Mouse (Mus musculus) heart, embryonic 13.5 days (tissue): ENCODE results near the gene Cyp2w1. TPM values are rescaled to one million over a fixed set of nuclear protein-coding genes. Genes with fewer than 3 reads are reported as not detected.

ENCODE experiments used
- ATAC-seq: fragments of 200-750 bp; cut with Nextera tagmentation; 2 replicates; pipeline ENCODE4 v1.8.0; 2017; ENCODE audit warnings: moderate TSS enrichment; ENCODE audit not compliant: insufficient number of reproducible peaks, low FRiP score, low TSS enrichment; ENCODE audit errors: extremely low read depth
- H3K27ac ChIP-seq: fragments of 300-500 bp; sonication (generic); replicated peaks from 2 replicates; pipeline ENCODE4 v1.5.1; 2015; ENCODE audit warnings: moderate library complexity, mild to moderate bottlenecking, inconsistent platforms
- H3K27me3 ChIP-seq: fragments of 300-500 bp; sonication (generic); replicated peaks from 2 replicates; pipeline ENCODE4 v1.6.1; 2015; ENCODE audit warnings: mild to moderate bottlenecking, inconsistent platforms
- H3K36me3 ChIP-seq: fragments of 300-500 bp; sonication (generic); 2 replicates; pipeline ENCODE4 v1.6.1; 2015; ENCODE audit warnings: mild to moderate bottlenecking, inconsistent platforms
- H3K4me1 ChIP-seq: fragments of 300-500 bp; sonication (generic); 2 replicates; pipeline ENCODE4 v1.6.1; 2015; ENCODE audit warnings: inconsistent platforms
- H3K4me2 ChIP-seq: fragments of 300-500 bp; sonication (generic); 2 replicates; pipeline ENCODE4 v1.6.1; 2015; ENCODE audit warnings: inconsistent platforms, mild to moderate bottlenecking, moderate library complexity
- H3K4me3 ChIP-seq: fragments of 300-500 bp; sonication (generic); 2 replicates; pipeline ENCODE4 v1.5.1; 2015; ENCODE audit warnings: moderate library complexity, mild to moderate bottlenecking, inconsistent platforms
- H3K9ac ChIP-seq: fragments of 300-500 bp; sonication (generic); 2 replicates; pipeline ENCODE4 v1.6.1; 2015; ENCODE audit warnings: inconsistent platforms, mild to moderate bottlenecking, moderate library complexity
- H3K9me3 ChIP-seq: fragments of 300-500 bp; sonication (generic); 2 replicates; pipeline ENCODE4 v1.6.1; 2016; ENCODE audit warnings: inconsistent platforms
- WGBS: fragments of 180-500 bp; shearing (Covaris S2); methylation state at CpG from one replicate; pipeline ENCODE4 v1.1.7; 2015; ENCODE audit warnings: mixed read lengths; 5-methylcytosine and 5-hydroxymethylcytosine counted together
- polyA plus RNA-seq: library from polyadenylated mRNA; unstranded; fragments of >200 nt; fragmentation: Nextera tagmentation; extraction: Ambion mirVana; gene quantifications from 2 replicates; pipeline ENCODE4 v1.2.1, GENCODE M21; 2015

Gene Cyp2w1
- polyA plus RNA-seq: not detected in 2 replicates

DNA sequence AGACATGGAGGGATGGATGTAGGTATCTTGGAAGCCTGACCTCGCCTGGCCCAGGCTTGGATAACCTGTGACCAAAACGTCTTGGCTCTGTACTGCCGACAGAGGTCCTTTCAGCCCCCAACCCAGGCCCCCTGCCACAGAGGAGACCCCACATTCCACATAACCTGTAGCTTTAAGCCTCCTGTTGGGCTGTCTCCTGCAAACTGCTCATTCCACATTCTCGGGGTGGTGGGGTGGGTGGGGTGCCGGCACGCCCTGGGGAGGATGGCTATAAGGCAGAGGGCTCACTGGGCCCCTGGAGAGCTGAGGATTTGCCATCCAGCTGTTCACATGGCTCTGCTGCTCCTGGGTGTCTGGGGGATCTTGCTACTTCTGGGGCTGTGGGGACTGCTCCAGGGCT, at the start of gene Cyp2w1:
Gene Cyp2w1, plus strand, starts transcription at position 301 of the 400 bp plus-strand sequence.
- no peak within 1 kb of the TSS for H3K4me3 ChIP-seq
- H3K4me2 ChIP-seq: peak within 1 kb of the TSS; percentile 20; the same call in 1 of the 2 replicates
- peaks cover 82% of the 10 kb centered on the region for H3K27me3 ChIP-seq
- no peaks in the 10 kb centered on the region for H3K36me3 ChIP-seq
- peaks cover 16% of the 10 kb centered on the region for H3K4me1 ChIP-seq
- no peak for ATAC-seq
- H3K9ac ChIP-seq: peak within 1 kb of the TSS; percentile 56
- no peak within 1 kb of the TSS; the same call in 1 of the 2 replicates for H3K27ac ChIP-seq
- WGBS: 49% methylated on average over 6 of the region's 6 CpGs
- no peaks in the 10 kb centered on the region for H3K9me3 ChIP-seq

DNA sequence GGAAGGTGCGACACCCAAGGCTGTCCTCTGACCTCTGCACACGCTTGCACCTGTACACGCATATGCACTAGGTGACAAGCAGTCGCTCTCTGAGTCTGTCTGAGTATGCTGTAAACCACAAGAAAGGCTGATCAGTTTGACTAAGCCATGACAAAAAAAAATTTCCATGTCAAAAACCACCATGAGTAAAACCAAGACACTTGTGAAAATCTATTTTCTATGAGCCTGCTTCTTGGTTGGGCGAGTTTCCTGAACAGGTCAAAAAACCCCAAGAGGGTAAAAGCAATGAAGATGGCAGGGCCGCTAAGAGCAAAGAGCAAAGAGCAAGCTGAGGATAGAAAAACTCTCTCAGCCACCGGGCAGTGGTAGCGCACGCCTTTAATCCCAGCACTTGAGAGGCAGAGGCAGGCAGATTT, 48.8 kb upstream of the Cyp2w1 start:
- 0 out of 2 replicates have a peak, but pooled peaks cover 7% of the 10 kb centered on the region for H3K27me3 ChIP-seq
- H3K9me3 ChIP-seq: no peaks in the 10 kb centered on the region
- no peaks in the 10 kb centered on the region for H3K36me3 ChIP-seq
- no peak for ATAC-seq
- H3K9ac ChIP-seq: no peak overlapping the region
- no peak overlapping the region for H3K4me2 ChIP-seq
- WGBS: 81% methylated on average over 9 of the region's 9 CpGs
- no peaks in the 10 kb centered on the region for H3K4me1 ChIP-seq
- no peak overlapping the region for H3K4me3 ChIP-seq
- H3K27ac ChIP-seq: no peak overlapping the region

DNA sequence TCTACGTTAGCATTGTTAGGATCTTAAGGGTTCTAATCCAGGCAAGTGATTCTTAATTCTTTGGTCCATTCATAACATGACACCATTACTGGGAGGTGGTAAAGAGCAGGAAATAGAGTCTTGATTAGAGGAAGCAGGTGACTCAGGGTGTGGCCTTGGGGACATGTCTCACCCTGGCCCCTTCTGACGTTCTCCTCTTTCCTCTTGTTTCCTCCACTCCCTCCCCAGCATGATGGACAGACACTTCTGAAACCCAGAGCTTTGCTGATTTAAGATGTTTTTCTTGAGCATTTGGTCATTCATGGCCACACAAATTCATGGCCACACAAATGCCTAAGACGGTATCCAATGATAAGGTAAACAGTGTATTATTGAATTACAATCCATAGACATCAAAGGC, 42.5 kb upstream of the Cyp2w1 start:
- Histone ChIP-seq H3K36me3 (no peaks in the 10 kb centered on the region), H3K9ac (no peak overlapping the region), H3K4me2 (no peak overlapping the region), H3K27me3 (no peaks in the 10 kb centered on the region), H3K9me3 (0 out of 2 replicates have a peak, but pooled peaks cover 3% of the 10 kb centered on the region), H3K27ac (no peak overlapping the region), H3K4me1 (no peaks in the 10 kb centered on the region), H3K4me3 (no peak overlapping the region)
- ATAC-seq: no peak
- WGBS: 63% methylated on average over 3 of the region's 3 CpGs

DNA sequence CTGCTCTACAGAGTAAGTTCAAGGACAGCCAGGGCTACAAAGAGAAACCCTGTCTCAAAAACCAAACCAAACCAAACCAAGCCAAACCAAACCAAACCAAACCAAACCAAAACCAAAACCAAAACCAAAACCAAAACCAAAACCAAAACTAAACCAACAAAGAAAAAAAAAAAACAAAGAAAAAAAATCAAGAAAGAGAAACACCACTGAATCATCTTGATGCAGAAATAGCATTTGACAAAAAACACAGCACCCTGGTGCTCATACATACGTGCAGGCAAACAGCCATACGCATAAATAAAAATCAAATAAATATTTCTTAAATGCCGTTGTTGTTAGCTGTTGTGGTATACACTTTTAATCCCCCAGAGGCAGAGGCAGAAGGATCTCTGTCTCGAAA, 41.9 kb upstream of the Cyp2w1 start:
- no peaks in the 10 kb centered on the region for H3K27me3 ChIP-seq
- H3K9me3 ChIP-seq: 0 out of 2 replicates have a peak, but pooled peaks cover 3% of the 10 kb centered on the region
- H3K4me1 ChIP-seq: no peaks in the 10 kb centered on the region
- no peaks in the 10 kb centered on the region for H3K36me3 ChIP-seq
- H3K9ac ChIP-seq: no peak overlapping the region
- no peak overlapping the region for H3K4me2 ChIP-seq
- H3K4me3 ChIP-seq: no peak overlapping the region
- ATAC-seq: no peak
- H3K27ac ChIP-seq: no peak overlapping the region
- WGBS: 85% methylated on average over 4 of the region's 4 CpGs

DNA sequence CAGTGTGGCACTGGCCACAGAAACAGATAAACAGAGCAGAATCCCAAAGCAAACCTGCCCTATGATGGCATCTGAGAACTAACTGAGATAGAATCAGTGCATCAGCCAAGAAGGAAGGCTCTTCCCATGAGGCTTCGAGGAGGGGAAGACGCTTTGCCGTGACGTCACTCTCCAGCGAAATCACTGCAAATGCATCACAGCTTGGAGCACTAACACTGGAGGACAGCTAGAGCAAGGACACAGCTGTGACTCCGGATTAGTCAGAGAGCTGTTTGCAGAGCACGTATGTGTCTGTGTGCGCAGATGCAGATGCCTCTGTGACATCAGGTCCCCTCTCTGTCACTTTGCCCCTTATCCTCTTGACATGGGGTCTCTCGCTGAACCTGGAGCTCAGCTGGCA, 40.6 kb upstream of the Cyp2w1 start:
- no peak overlapping the region for H3K4me3 ChIP-seq
- 0 out of 2 replicates have a peak, but pooled peaks cover 3% of the 10 kb centered on the region for H3K9me3 ChIP-seq
- H3K36me3 ChIP-seq: no peaks in the 10 kb centered on the region
- no peaks in the 10 kb centered on the region for H3K27me3 ChIP-seq
- H3K27ac ChIP-seq: no peak overlapping the region
- WGBS: 80% methylated on average over 9 of the region's 9 CpGs
- no peaks in the 10 kb centered on the region for H3K4me1 ChIP-seq
- ATAC-seq: no peak
- H3K9ac ChIP-seq: no peak overlapping the region
- no peak overlapping the region for H3K4me2 ChIP-seq

DNA sequence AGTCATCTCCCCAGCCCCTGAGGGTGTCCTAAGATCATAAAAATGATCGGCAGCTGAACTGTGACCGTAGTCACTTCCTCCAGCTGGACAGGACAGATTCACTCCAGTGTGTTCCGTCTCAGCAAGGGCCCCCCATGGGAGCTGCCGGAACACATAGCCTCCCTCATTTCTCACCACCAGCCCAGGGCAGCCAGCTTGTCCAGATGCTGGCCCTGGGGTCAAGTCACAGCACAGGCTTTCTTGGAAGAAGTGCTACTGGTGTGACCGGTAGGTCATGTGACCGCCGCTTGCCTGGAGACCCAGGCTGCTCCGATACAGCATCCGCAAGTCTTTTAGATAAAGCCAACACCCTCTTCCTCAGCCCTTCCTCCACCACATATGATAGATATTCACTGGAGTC, 38.9 kb upstream of the Cyp2w1 start:
- peaks cover 5% of the 10 kb centered on the region for H3K27me3 ChIP-seq
- ATAC-seq: no peak
- no peak overlapping the region for H3K4me3 ChIP-seq
- H3K27ac ChIP-seq: no peak overlapping the region
- H3K36me3 ChIP-seq: no peaks in the 10 kb centered on the region
- no peaks in the 10 kb centered on the region for H3K4me1 ChIP-seq
- 77% methylated on average over 9 of the region's 9 CpGs for WGBS
- H3K4me2 ChIP-seq: no peak overlapping the region
- no peak overlapping the region for H3K9ac ChIP-seq
- 0 out of 2 replicates have a peak, but pooled peaks cover 3% of the 10 kb centered on the region for H3K9me3 ChIP-seq

DNA sequence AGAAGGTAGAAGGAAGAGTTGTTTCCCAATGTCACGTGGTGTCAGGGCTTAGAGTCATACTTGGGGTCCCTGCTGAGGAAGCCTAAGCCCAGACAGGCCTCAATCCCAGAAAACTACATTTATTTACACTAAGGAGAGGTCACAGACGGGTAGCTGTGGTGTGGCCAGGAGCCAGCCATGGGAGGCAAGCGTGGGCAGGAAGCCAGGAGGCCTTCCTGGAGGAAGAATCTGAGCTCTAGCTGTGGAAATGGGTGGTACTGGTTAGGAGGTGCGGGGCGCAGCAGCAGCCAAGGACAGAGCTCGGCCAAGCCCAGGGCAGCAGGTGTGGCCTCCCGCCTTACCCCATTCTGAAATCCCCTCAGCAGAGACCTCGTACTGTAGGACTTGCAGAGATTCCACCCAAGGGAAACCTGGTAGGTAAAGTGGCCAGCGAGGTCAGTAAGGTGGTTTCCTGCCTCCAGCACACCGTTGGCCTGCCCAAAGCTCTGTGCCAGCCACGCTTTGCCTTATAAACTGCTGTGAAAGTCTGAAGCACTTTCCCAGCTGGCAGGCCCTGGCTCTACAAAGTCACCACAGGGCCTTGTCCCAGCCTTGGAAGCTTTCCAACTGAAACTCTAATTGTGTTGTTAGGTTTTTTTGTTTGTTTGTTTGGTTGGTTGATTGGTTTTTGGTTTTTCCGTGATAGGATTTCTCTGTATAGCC, 37.3 kb upstream of the Cyp2w1 start:
- WGBS: 82% methylated on average over 12 of the region's 12 CpGs
- Histone ChIP-seq H3K27me3 (peaks cover 17% of the 10 kb centered on the region), H3K9me3 (0 out of 2 replicates have a peak, but pooled peaks cover 3% of the 10 kb centered on the region), H3K4me2 (no peak overlapping the region), H3K27ac (no peak overlapping the region), H3K4me3 (no peak overlapping the region), H3K36me3 (no peaks in the 10 kb centered on the region), H3K9ac (no peak overlapping the region), H3K4me1 (no peaks in the 10 kb centered on the region)
- no peak for ATAC-seq

DNA sequence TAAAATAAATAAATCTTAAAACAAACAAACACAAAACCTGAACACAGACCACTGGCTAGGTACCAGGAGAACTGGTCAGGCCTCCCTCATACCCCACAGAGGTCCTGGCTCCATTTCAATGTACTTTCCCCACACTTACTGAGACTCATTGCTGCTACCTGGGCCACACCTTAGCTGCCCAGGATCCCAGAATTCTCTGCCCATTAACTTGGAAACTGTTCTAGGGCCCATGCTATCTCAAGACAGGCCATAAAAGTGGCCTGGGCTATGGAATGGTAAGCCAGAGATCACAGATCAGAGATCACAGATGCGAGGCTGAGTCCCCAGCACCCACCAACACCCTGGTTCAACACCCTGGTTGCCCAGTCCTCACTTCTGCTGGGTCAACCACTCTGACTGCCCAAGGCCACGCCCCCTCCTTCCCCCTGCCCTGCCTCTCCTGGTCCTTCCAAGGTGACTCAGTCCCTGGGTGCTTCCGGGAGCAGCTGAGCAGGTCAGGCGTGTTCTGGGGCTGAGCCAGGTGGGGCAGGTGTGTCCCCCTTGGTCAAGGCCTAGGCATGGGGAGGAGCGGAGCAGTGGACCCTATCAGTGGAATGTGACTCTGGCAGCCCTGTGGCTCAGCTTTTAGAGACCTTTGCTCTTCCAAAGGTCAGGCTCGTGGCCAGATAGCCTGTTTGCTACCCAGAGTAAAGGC, 35.3 kb upstream of the Cyp2w1 start:
- Histone ChIP-seq H3K9me3 (no peaks in the 10 kb centered on the region), H3K27ac (no peak overlapping the region), H3K4me3 (no peak overlapping the region), H3K4me1 (no peaks in the 10 kb centered on the region), H3K36me3 (no peaks in the 10 kb centered on the region), H3K9ac (no peak overlapping the region), H3K27me3 (peaks cover 22% of the 10 kb centered on the region), H3K4me2 (no peak overlapping the region)
- WGBS: 65% methylated on average over 6 of the region's 6 CpGs
- ATAC-seq: no peak

DNA sequence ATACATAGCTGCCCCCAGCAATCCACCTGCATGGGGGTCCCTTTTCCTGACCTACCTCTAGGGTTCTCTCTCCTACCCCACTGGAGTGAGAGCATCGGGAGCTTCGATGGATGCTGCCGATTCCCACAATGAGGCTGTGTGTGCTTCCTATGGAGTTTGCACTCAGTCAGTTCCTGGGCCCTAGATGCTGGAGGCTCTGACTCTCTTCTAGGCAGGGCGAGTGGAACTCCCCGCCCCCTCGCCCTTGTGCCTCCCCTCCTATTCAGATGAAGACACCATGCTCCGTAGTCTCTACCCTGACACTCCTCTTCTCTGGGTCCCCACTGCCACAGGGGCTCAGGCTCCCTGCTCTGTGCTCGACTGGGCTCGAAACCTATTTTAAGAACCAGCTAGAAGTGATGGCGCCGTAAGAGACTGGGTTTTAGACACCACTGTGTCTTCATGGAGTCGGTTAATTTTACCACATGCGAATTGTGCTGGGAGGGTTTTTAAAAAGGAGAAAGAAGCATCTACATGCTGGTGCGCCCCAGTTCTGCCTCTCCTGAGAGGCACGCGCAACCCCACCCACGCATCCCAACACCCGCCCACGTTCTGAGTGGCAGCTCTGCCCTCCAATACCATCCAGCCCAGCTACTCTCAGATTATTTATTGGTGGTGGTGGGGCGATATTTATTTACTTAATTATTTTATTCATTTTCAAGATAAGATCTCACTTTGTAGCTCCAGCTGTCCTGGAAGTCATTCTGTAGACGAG, 34.5 kb upstream of the Cyp2w1 start:
- no peaks in the 10 kb centered on the region for H3K36me3 ChIP-seq
- no peaks in the 10 kb centered on the region for H3K9me3 ChIP-seq
- peaks cover 30% of the 10 kb centered on the region for H3K27me3 ChIP-seq
- peak overlapping the region; percentile 5; the same call in 1 of the 2 replicates for H3K4me2 ChIP-seq
- 56% methylated on average over 21 of the region's 21 CpGs for WGBS
- no peak for ATAC-seq
- no peaks in the 10 kb centered on the region for H3K4me1 ChIP-seq
- H3K4me3 ChIP-seq: no peak overlapping the region
- H3K9ac ChIP-seq: 0 out of 2 replicates have a peak overlapping the region, but pooled peaks have one; percentile 21
- H3K27ac ChIP-seq: no peak overlapping the region

DNA sequence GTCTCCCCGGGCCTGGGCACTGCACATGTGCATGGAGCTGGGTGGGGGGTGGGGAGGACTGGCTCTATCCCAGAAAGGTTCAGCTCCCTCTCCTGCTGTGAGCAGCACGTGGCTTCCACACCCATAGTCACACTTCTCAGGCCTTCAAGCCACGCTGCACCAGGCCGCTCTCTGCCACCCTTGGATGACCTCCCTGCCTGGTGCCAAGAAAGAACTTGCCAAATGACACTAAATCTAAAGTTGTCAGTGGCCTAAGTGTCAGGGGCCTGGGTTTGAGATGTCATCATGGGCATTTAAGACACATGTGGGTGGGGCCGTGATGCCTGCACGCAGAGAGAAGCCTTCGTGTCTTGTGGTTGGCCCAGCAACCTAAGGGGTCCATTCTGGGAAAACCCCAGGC, 32.0 kb upstream of the Cyp2w1 start:
- WGBS: 67% methylated on average over 7 of the region's 7 CpGs
- Histone ChIP-seq H3K4me1 (peaks cover 20% of the 10 kb centered on the region), H3K9me3 (no peaks in the 10 kb centered on the region), H3K27ac (no peak overlapping the region), H3K4me2 (no peak overlapping the region), H3K4me3 (no peak overlapping the region), H3K9ac (no peak overlapping the region), H3K27me3 (peaks cover 54% of the 10 kb centered on the region), H3K36me3 (no peaks in the 10 kb centered on the region)
- no peak for ATAC-seq

DNA sequence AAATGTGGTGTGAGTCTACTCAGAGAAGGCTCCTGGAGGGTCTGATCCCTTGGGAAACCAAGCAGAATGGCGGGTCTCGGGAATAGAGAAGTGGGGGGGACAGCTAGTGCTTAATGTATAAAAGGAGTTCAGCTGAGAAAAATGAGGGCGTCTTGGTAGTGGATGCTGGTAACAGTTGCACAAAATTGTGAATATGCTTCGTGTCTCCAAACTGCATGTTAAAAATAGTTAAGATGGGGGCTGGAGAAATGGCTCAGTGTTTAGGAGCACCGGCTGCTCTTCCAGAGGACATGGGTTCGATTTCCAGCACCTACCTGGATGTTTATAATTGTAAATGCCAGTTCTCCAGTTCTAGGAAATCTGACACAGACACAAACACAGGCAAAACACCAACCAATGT, 31.1 kb upstream of the Cyp2w1 start:
- WGBS: 68% methylated on average over 6 of the region's 6 CpGs
- Histone ChIP-seq H3K4me3 (no peak overlapping the region), H3K27me3 (peaks cover 63% of the 10 kb centered on the region), H3K9me3 (no peaks in the 10 kb centered on the region), H3K4me2 (no peak overlapping the region), H3K4me1 (peaks cover 25% of the 10 kb centered on the region), H3K27ac (no peak overlapping the region), H3K36me3 (no peaks in the 10 kb centered on the region), H3K9ac (no peak overlapping the region)
- no peak for ATAC-seq
